Mouse (Mus musculus) adrenal gland, postnatal 36 days (tissue): ENCODE data around the gene Dirc2. TPM values are rescaled to one million over a fixed set of nuclear protein-coding genes. Genes with fewer than 3 reads are reported as not detected.
A peak's percentile ranks its signal among the peaks of the same experiment; 100 is the strongest.

Experiments used
- DNase-seq, 2 experiments: peaks; one replicate each; pipeline ENCODE4 v3.0.0; 2021; ENCODE audit warnings: mixed read lengths in 1 of 2
- total RNA-seq, 2 experiments: library from RNA; stranded (reverse); gene quantifications; 2 replicates each; pipeline ENCODE4 v1.2.3; 2021

Dirc2 gene
- total RNA-seq, 2 experiments from 2014 or later: 36.1 to 42.2 TPM

DNA sequence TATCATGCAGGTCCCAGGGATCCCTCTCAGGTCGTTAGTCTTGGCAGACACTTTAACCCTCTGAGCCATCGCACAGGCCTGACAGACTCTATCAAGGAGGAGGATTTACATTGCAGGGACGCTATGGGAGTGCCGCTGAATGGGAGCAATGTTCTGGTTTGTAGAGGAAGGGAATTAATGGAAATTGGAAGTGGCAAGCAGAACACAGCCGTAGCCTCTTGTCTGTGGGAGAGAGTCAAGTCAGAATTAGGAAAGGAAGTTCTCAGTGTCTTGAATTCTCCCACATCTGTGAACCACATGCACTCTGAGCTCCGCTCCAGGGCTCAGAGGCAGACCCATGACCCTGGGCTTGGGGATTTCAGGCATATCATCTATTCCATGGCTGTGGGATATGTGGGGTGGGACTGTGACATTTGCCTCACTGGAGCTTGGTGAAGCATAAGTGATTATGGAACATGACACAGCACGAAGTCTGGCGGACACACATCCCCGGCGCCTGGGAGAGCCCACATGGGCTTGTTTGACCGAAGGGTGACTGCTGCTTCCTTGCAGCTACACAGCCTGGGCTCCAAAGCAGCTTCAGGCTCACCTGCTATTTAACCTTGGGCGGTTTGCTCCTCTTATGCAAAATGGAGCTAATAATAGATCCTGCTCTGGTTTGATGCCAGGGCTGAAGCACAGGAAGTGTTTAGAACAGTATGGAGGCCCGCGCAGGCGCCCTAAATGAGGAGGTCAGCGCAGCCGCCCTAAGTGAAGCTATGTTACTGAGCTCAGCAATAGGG, 87.6 kb downstream of the Dirc2 start:
- DNase-seq: no peak

DNA sequence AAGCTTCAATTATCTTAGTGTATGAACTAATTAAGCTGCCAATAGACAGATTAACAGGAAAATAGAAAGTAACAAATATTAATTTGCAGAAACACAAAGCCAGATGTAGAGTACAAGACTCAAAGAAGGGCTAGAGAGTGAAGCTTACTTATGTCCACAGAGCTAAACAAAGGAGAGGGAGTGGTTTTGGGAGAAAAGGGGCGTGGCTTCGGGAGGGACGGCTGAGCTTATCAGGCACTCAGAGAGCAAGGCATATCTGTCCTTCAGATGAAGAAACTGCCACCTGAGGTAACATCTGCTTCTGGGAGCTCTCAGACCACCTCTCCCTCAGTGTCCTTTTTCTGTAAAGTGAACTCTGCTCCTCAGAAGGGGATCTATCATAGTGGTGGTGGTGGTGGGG, 90.7 kb downstream of the Dirc2 start:
- no peak for DNase-seq

DNA sequence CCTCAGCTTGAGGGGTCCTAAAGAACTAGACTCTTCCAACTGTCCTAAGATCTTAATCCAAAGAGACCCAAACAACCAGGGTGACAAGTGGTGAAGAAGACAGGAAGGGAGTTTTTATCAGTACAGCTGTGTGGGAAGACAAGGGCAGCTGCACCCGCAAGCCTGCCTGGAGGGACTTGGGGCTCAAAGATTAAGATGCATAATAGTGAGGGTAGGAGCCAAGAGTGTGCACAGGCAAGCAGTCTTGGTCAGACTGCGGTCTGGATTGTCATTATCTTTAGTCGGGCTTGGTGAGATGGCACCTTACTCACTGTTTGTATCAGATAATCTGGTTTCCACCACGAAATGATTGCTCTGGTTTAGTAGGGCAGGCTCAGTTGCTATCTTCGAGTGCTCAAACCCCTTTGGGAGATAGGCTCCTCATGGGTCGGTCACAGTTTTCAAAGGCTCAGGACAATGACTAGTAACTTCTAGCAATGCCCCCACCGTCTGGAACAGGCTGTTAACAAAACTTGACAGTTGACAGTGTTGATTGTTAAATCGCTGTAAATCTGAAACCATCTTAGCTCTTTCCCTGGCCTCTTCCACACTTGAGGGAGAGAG, 91.5 kb downstream of the Dirc2 start:
- no peak for DNase-seq

- no peak for DNase-seq
Measured at GRCm38 (mm10) chr16:35664847-35665246, 104.3 kb downstream of the Dirc2 start.

DNA sequence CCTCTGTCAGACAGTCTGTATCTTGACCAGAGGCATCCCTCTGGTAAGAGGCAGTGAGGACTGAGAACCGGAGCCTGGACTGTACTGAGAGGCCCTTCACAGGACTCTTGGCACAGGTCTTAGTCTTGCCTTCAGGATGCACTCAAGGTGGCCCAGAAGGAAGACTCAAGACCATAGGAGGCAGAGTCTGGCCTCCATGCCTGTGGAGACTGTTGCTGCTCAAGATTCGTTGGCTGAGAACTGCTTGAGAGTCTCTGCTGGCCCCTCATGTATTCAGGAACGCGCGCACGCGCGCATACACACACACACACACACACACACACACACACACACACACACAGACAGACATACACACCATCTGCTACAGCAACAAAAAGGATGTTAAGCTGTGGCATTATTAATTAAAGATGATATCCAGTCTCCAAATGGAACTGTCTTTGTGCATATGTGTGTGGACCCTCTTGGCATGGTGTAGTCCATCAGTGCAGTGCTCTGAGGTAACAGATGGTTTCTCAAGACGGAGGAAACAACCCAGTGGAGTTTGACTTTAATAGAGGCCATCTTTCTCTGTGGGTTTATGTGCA, 105.2 kb downstream of the Dirc2 start:
- DNase-seq: no peak

- peak; percentile 53 to 58 for DNase-seq
Measured at GRCm38 (mm10) chr16:35660222-35660621, 108.9 kb downstream of the Dirc2 start.

- DNase-seq: no peak
Measured at GRCm38 (mm10) chr16:35653951-35654350, 115.2 kb downstream of the Dirc2 start.

GRCm38 (mm10) chr16:35652706-35653105, 116.5 kb downstream of the Dirc2 start:
- peak; percentile 62 to 65 for DNase-seq

- peak; percentile 85 to 88 for DNase-seq
Measured at GRCm38 (mm10) chr16:35652206-35652605, 117.0 kb downstream of the Dirc2 start.

- DNase-seq: no peak
Measured at GRCm38 (mm10) chr16:35648862-35649261, 120.3 kb downstream of the Dirc2 start.

Other genes with a start within 250 kb of the Dirc2 start
- gene Sema5b, start 228.2 kb downstream of the Dirc2 start, total RNA-seq: 10 to 100 TPM in 1 of 2 experiments, 1 to 10 TPM in 1; 3.3 to 14.8 TPM
- 1 to 10 TPM; 5.7 to 7.0 TPM for gene Hspbap1, start 1.0 kb upstream of the Dirc2 start, total RNA-seq
- 10 to 100 TPM; 14.8 to 15.7 TPM for gene Parp14, start 102.2 kb upstream of the Dirc2 start, total RNA-seq
- 10 to 100 TPM; 15.0 to 16.2 TPM for gene Parp9, start 169.1 kb upstream of the Dirc2 start, total RNA-seq
- 10 to 100 TPM in 1 of 2 experiments, 1 to 10 TPM in 1; 9.1 to 10.9 TPM for gene Dtx3l, start 169.8 kb upstream of the Dirc2 start, total RNA-seq
- gene Kpna1, start 209.4 kb upstream of the Dirc2 start, total RNA-seq: 10 to 100 TPM; 70.0 to 85.0 TPM